Mouse (Mus musculus) megakaryocyte, embryonic 14.5 days (primary cell): ENCODE measurements at regions not wholly inside any gene's neighbourhood (a gene's known extent, or its start where the extent isn't known, plus 50 kb on each side); places are given as distances from the start of the nearest gene placed in this dataset.

Experiments used
- FLI1 ChIP-seq: IDR thresholded peaks from 2 replicates; pipeline ENCODE4 v1.6.1; 2012; ENCODE audit warnings: low read length, inconsistent platforms, mixed read lengths
- GATA1 ChIP-seq: IDR thresholded peaks from 3 replicates; pipeline ENCODE4 v1.6.1; 2012; ENCODE audit warnings: mixed read lengths, low read length, inconsistent platforms, borderline replicate concordance

- TF ChIP-seq GATA1: no peak
- TF ChIP-seq FLI1: no peak
Observed at GRCm38 (mm10) chr3:38186503-38186902, 298.1 kb downstream of the Ankrd50 start.
